Mouse (Mus musculus) T-helper 2 cell (primary cell): ENCODE measurements around the gene Mknk1.

Experiments
- in situ Hi-C: fragments of 300-600 bp; cut with MboI, MseI; formaldehyde crosslinking; loops from one replicate; pipeline ENCODE4 v1.15.1; 2025; ENCODE audit warnings: high pct_unique_total_duplicates

The Mknk1 gene

DNA sequence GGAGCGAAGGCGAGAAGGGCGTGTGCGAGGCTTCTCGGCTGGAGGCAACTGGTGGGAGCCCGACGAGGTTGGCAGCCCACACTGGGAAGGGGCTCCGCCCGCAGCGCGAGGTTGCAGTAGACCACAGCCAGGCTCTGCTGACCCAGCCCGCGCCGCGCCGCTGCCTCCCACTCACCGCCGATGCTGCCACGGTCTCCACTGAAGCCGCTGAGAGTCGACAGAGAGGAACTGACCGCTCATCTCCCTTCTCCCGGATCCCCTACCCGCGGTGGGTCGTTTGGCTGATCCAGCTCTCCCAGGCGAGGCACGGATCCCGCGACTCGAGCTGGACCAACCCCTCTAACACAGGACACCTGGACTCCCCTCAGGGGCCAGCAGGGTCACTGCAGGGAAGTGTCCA lies 51.6 kb downstream of the Mknk1 start, which contains the start of gene 6430628N08Rik:
Gene 6430628N08Rik, plus strand, starts transcription at position 113 of the 400 bp plus-strand sequence.
- in situ Hi-C loops, result no loop called here

DNA sequence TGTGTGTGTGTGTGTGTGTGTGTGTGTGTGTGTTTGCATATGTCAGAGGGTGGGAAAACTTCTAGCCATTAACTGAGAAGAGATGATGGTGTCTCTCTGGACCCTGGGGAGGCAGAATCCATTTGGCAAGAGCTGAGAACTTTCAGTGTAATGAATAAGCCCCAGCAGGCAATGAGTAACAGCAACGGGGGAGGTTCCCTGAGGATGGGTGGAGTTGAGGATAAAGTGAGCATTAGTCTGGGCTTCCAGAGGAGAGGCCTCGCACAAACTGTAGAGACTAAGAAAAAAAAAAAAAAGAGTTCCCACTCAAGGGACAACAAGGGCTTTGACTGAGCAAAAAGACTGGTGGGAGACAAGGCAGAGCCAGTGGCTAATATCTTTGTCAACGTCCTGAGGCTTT lies 55.3 kb downstream of the Mknk1 start:
- in situ Hi-C loops, result no loop called here

DNA sequence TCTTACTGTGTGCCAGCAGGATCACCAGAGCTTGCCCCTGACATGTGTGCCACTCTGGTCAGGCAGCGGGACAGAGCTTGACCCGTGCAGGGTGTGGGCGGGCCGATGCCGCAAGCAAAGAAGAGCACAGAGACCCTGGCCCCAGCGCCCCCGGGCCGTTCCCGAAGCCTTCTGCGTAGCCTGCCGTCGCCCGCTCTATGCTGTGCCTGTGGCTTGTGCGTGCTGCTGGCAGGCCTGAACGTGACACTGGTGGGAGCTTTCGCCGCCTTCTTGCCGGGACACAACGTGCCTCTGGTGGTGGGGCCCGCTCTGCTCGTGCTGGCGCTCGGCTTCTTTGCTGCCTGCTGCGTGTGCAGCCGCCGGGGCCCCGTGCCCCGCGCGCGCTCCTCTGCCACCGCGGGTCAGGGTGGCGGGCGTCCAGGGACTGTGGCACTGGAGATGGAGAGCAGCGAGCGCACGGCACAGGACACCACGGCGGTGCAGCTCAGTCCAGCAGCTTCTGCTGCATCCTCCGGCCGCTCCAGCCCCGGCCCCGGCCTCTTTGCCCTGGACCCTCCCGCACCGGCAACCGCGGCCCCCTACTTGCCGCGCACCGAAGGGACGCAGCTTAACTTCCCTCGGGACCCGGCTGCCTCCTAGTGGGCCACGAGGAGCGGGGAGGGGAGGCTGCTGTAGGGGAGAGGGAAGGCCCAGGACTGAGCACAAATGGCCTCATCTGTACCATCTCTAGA lies 59.1 kb downstream of the Mknk1 start:
- in situ Hi-C loops, result no loop called here

DNA sequence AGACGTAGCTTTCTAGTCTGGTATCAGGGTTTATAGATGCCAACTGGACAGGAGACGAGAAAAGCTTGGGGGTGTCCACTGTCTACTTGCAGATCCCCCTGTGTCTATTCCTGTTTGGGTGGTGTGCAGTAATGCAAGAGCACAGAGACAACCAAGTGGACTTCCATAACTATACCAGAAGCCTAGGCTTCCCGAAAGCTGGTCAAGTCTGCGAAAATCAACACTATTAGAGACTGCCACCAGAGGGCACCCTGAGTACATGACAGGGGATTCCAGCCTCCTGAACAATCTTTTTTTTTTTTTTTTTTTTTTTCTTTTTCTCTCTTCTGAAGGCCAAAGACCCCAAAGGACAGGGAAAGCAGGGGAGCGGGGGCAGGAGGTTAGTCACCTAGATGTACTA lies 63.8 kb downstream of the Mknk1 start:
- in situ Hi-C loops, result loop anchor here (5.0 kb wide), 2 partner anchors 49 to 79 kb away; no protein-coding TSS in a partner anchor

DNA sequence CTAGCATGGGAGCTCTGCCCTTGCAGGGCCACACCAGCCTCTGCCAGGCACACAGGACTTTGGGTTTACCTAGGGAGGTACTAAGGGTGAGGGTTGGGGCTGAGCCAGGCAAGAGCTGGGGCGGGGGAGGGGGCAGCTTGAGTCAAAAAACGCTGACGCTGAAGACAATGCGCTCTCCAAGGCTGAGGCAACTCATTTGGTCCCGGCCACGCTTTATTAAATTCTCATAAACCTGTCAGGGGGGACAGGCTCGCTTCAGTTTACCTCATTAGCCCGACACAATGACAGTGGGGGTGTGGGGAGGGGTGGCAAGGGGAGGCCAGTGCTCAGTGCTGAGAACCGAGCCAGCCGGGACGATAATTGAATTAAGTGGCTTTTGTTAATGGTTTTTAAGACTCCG lies 65.4 kb downstream of the Mknk1 start:
- in situ Hi-C loops, result loop anchor here (5.0 kb wide), 2 partner anchors 48 to 78 kb away; no protein-coding TSS in a partner anchor

DNA sequence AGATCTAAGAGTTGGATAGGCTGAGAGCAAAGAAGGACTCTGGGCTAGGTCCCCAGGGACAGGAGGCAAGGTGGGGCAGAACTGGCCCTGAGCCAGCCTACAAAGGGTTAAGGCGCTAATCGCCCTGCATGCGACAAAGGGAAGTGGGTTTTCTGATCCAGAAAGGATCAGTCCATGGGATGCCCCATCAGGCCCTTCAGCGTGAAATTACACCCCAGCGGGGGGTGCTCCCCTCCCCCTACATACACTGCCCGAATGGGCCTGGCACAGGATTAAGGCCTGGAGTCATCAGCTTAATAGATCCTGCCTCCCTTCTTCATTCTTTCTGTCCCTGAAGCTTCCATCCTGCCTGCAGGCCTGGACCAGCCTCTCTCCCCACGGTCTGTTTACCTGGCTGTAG lies 66.7 kb downstream of the Mknk1 start:
- in situ Hi-C loops, result no loop called here

DNA sequence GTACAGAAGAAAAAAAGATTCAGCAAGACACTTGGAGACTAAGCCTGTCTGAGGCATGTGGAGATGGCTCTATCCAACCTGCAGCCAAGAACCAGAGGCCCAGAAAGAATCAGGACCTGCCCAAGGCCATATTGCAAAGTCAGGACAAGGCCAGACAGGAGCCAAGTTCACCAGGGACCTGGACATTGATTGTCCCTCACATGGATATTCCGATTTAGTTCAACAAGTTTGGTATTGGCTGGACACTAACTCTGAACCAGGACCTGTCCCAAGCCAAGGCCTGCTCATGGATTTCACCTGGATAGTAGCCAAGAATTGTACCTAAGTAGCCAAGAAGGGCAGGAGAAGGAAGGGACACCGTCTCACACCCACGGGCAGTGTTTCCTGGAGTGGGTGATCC lies 67.8 kb downstream of the Mknk1 start:
- in situ Hi-C loops, result no loop called here

DNA sequence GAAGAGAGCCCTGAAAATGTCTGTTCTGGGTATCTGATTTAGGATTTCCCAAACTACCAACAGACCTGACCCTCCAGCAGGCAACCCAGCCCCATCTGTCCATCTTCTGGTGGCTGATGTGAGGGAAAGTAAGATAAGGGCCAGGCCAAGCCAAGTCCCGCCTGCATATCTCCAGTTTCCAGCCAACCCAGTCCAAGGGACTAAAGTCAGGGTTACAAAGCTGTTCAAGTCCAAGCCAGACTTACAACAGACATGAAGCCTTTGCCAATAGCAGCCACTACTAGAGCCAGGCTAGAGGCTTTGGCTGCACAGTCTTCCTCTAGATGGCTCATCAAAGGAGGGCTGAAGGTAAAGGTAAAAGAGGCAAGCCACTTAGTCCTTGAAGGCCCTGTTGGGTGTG lies 69.0 kb downstream of the Mknk1 start:
- in situ Hi-C loops, result no loop called here

DNA sequence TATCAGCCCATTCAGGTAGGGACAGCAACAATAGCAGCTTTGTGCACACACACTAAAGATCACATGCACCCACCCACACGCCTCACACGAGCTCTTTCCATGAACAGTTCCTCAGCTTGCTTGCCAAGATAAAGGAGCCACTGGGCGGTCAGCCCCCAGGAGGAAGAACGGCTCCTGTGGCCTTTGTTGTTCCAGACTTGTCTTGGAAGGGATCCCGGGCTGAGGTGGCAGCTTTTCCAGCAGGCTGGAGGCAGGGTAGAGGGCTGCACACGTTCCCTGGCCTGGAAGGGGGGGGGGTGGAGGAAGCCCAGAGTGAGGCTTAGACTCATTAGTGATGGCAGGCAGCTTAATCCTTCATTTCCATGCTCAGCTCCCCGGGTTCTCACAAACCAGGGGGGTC lies 69.6 kb downstream of the Mknk1 start:
- in situ Hi-C loops, result no loop called here

DNA sequence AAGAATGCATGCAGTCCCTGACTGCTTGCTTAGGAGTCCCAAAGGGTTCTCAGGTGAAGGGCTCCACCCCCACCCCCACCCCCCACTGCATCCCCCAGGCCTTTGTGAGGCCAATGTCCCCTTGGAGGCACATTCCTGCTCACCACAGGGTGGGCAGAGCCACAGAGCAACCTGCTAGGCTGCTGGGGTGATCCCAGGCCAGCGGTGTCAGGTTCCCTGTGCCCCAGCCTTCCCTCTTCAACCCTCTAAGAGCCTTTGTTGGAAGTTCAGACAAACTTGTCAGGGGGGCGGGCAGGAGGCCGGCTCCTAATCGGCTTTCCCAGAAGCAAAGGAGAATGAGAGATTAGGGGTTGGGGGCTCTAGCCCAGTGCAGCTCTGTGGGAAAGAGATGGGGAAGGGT lies 72.6 kb downstream of the Mknk1 start:
- in situ Hi-C loops, result no loop called here

DNA sequence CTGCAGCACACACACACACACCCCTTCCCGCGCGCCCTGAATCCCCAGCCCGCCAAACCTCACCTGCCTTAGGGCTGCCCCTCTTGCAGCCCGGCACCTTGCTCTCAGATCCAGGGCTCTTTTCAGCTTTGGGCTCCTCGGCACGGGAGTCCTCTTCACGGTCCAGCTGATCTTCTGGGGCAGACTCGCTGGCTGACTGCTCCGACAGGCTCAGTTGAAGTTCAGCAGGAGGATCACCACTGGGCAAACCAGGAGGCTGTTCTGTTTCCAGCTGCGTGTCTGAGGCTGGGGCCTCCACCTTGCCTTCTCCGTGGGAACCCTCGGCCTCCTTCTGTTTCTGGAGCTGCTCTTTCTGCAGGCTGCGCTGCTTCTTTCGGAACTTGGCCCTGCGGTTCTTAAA lies 80.9 kb downstream of the Mknk1 start:
- in situ Hi-C loops, result no loop called here

DNA sequence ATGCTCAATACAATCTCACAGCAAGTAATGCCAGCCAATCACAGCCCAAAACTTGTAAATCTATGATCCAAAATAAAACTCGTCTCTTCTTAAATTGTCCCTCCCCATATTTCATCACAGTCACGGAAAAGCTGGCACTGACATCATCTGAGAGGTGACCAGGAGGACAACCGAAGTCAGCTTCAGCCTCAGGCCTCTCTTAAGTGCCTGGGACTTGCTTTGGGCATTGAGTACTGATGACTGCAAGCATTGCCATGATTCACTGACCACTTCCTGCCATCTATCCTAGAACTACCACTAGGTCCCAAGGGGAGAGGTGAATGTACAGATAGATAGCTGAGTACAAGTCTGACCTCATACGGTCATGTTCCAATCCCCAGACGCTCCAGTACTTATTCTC lies 83.7 kb downstream of the Mknk1 start:
- in situ Hi-C loops, result no loop called here

DNA sequence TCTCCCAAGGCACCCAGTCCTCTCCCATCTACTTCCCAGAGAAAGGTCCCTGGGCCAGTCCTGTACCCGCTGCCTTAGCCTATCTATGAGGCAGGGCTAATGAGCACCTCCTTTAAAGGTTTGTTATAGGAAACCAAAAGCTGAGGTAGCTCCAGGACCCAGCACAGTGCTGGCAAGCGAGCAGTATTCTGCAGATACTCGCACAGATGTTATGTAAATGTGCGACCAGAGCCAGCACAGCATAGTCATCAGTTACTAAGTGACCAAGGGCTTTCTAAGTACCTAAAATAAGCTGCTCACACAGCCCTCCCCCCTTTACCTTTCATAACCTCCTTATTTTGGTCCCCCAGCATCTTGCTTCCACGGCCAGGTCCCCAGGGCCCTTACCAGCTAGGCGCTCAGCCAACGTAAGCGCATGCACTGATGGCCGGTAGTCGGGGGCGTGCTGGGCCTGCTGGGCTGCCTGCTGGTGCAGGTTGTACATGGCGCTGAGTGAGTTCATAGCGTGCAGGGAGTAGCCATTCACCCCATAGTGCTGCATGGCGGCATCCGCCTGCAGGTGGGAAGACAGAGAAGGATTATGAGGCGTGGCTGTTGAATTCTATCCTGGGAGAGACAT lies 84.4 kb downstream of the Mknk1 start:
- in situ Hi-C loops, result no loop called here

DNA sequence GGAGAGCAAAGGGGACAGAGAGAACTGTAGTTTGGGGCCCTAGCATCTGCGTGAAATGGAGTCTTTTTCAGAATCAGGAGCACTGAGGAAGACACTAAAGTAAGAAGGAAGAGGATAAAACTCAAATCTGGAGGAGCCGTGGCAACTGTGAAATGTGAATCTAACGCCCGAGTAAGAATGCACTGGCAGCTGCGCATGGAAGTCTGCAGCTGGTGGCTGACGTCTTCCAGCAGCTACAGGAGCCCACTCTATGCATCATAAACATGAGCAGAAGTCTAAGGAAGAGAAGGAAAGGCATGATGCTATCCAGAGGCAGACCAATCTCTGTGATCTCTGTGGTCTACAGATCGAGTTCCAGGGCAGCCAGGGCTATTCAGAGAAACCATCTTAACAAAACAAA lies 88.6 kb downstream of the Mknk1 start:
- in situ Hi-C loops, result no loop called here
